Mouse (Mus musculus): ENCODE measurements around the gene Ccr1l1. TPM values are rescaled to one million over a fixed set of nuclear protein-coding genes. Genes with fewer than 3 reads are reported as not detected.
"Not testable (repeated sequence)": the region's sequence is repeated elsewhere in the genome, so short reads cannot be mapped to it uniquely, and the experiment has no call there.

Gene Ccr1l1
- polyA plus RNA-seq, 1 experiment from 2014 or later, result not detected

DNA sequence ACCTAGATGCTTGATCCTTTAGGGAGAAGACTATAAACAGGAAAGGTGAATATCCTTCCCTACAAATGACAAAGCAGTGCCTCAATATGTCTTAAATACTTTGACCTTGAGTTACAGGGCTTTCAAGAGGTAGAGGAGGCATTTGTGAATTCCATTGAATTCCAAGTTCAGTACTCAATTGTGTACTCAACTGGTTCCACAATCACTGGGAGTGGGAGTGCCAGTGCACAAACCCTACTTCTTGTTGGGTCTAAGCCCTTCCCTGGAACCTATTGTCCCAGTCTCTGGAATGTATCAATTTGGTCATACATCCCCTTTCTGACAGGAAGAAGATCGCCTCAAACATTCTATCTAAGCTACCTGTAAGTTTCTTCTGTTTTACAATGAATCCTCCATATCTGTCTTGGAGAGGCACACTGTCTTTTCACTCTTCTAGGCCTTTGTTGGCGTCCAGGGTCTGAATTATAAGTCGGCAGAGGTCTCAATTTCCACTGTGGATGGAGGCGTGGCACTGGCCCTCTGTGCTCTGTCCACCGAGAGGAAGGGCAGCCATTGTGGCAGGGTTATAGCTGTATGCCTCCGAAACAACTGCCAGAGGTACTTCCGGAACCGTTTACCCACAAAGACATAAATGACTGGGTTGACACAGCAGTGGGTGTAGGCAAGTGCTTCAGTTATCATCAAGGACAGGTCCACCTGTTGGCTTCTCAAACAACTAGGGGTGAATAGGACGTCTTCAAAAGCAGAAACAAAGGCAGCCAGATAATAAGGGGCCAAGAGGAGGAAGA is 1.1 kb downstream of the Ccr1l1 start:
- H3K36me3 ChIP-seq (replicated peaks; ENCODE audit: control insufficient read depth, insufficient read depth, low read depth, low read length), result no peaks in the 10 kb centered on the region
- WGBS, result 80% methylated on average over 9 of the region's 9 CpGs
- H3K27ac ChIP-seq (replicated peaks; ENCODE audit: low read depth, low read length), result no peak overlapping the region
- DNase-seq (ENCODE audit: low spot score), result no peak
- ATAC-seq (replicated peaks; ENCODE audit: insufficient number of reproducible peaks, low FRiP score, low TSS enrichment, low read depth), result no peak
- H3K4me3 ChIP-seq (ENCODE audit: low read depth, low read length), result no peak overlapping the region
- no peaks in the 10 kb centered on the region for H3K4me1 ChIP-seq (ENCODE audit: control insufficient read depth, insufficient read depth, low read length)
- H3K27me3 ChIP-seq (ENCODE audit: control insufficient read depth, insufficient read depth, low read length), result no peaks in the 10 kb centered on the region
- H3K4me2 ChIP-seq (ENCODE audit: low read depth, low read length), result no peak overlapping the region
- H3K9ac ChIP-seq (replicated peaks; ENCODE audit: low read length), result no peak overlapping the region
- no peaks in the 10 kb centered on the region for H3K9me3 ChIP-seq (replicated peaks; ENCODE audit: control insufficient read depth, low read length)

DNA sequence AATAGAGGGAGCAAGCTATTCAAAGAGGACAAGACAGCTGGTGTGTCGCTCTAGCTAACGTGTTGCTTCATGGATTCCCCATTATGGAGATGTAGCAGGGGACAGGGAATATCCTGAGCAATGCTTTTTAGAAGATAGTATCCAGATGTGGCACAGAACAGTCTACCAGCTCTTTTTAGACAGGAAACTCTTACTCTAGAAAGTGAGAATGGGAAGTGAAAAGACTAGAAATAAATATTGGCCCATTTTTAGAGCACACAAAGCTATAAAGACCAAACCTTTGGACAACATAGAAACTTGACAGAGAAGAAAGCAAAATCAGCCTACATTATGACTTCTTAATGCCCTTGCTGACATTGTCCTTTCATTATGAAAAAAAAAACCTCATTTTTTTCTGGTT is 2.6 kb downstream of the Ccr1l1 start:
- ATAC-seq (replicated peaks; ENCODE audit: insufficient number of reproducible peaks, low FRiP score, low TSS enrichment, low read depth), result no peak
- H3K27ac ChIP-seq (replicated peaks; ENCODE audit: low read depth, low read length), result no peak overlapping the region
- no peak overlapping the region for H3K4me2 ChIP-seq (ENCODE audit: low read depth, low read length)
- H3K4me3 ChIP-seq (ENCODE audit: low read depth, low read length), result no peak overlapping the region
- H3K36me3 ChIP-seq (replicated peaks; ENCODE audit: control insufficient read depth, insufficient read depth, low read depth, low read length), result no peaks in the 10 kb centered on the region
- WGBS, result 68% methylated on average over 2 of the region's 2 CpGs
- no peak for DNase-seq (ENCODE audit: low spot score)
- H3K9me3 ChIP-seq (replicated peaks; ENCODE audit: control insufficient read depth, low read length), result no peaks in the 10 kb centered on the region
- no peak overlapping the region for H3K9ac ChIP-seq (replicated peaks; ENCODE audit: low read length)
- H3K27me3 ChIP-seq (ENCODE audit: control insufficient read depth, insufficient read depth, low read length), result no peaks in the 10 kb centered on the region
- H3K4me1 ChIP-seq (ENCODE audit: control insufficient read depth, insufficient read depth, low read length), result no peaks in the 10 kb centered on the region

DNA sequence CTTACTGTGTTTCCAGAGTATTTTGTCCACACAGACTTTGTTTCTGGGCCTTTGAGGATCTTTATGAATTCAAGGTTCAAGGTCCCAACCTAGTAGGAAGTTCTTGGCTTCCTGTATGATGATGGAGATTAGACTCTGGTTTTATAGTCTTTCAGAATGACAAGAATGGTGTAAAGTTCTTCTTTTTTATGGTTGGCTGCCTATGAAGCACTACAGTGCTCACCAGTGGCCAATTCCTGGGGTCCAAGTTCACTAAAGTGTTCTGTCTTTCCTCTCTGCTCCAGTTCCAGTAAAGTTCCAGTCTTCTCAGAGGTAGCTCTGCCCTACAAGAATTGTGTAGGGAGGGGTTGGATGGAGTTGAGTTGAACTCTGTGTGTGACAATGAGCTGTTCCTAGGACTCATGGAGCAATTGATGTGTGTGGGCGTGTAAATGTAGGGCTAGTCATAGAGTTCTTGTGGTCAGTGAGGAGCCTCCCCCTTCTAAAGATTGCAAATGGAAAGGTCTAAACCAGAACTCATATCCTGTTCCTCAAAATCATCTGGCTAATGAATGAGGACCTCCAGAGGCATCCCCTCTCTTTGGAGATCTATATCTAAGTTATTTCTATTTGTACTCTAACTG is 9.8 kb downstream of the Ccr1l1 start, which contains the start of gene Ccr1:
Gene Ccr1, minus strand, starts transcription at position 403 of the 623 bp plus-strand sequence.
- no peak within 1 kb of the TSS for H3K4me2 ChIP-seq (ENCODE audit: low read depth, low read length)
- H3K27me3 ChIP-seq (ENCODE audit: control insufficient read depth, insufficient read depth, low read length), result no peaks in the 10 kb centered on the region
- H3K9ac ChIP-seq (replicated peaks; ENCODE audit: low read length), result no peak within 1 kb of the TSS
- 82% methylated on average over 1 of the region's 1 CpGs for WGBS
- DNase-seq (ENCODE audit: low spot score) (no peak), ATAC-seq (replicated peaks; ENCODE audit: insufficient number of reproducible peaks, low FRiP score, low TSS enrichment, low read depth) (no peak)
- H3K36me3 ChIP-seq (replicated peaks; ENCODE audit: control insufficient read depth, insufficient read depth, low read depth, low read length), result no peaks in the 10 kb centered on the region
- H3K4me1 ChIP-seq (ENCODE audit: control insufficient read depth, insufficient read depth, low read length), result no peaks in the 10 kb centered on the region
- no peaks in the 10 kb centered on the region for H3K9me3 ChIP-seq (replicated peaks; ENCODE audit: control insufficient read depth, low read length)
- no peak within 1 kb of the TSS for H3K4me3 ChIP-seq (ENCODE audit: low read depth, low read length)
- no peak within 1 kb of the TSS for H3K27ac ChIP-seq (replicated peaks; ENCODE audit: low read depth, low read length)

GRCm38 (mm10) chr9:123966858-123967495 is 11.2 kb downstream of the Ccr1l1 start:
- not testable (repeated sequence) for H3K9me3 ChIP-seq (replicated peaks; ENCODE audit: control insufficient read depth, low read length); DNase-seq (ENCODE audit: low spot score); H3K27ac ChIP-seq (replicated peaks; ENCODE audit: low read depth, low read length); H3K27me3 ChIP-seq (ENCODE audit: control insufficient read depth, insufficient read depth, low read length); H3K36me3 ChIP-seq (replicated peaks; ENCODE audit: control insufficient read depth, insufficient read depth, low read depth, low read length); H3K4me3 ChIP-seq (ENCODE audit: low read depth, low read length); H3K4me1 ChIP-seq (ENCODE audit: control insufficient read depth, insufficient read depth, low read length); ATAC-seq (replicated peaks; ENCODE audit: insufficient number of reproducible peaks, low FRiP score, low TSS enrichment, low read depth); H3K4me2 ChIP-seq (ENCODE audit: low read depth, low read length); H3K9ac ChIP-seq (replicated peaks; ENCODE audit: low read length)
- 81% methylated on average over 1 of the region's 4 CpGs for WGBS

GRCm38 (mm10) chr9:123964776-123965175 is 13.4 kb downstream of the Ccr1l1 start:
- ATAC-seq (replicated peaks; ENCODE audit: insufficient number of reproducible peaks, low FRiP score, low TSS enrichment, low read depth), result no peak
- Histone ChIP-seq H3K4me1 (ENCODE audit: control insufficient read depth, insufficient read depth, low read length) (no peaks in the 10 kb centered on the region), H3K9me3 (replicated peaks; ENCODE audit: control insufficient read depth, low read length) (no peaks in the 10 kb centered on the region), H3K4me2 (ENCODE audit: low read depth, low read length) (no peak overlapping the region), H3K27me3 (ENCODE audit: control insufficient read depth, insufficient read depth, low read length) (no peaks in the 10 kb centered on the region), H3K27ac (replicated peaks; ENCODE audit: low read depth, low read length) (no peak overlapping the region), H3K36me3 (replicated peaks; ENCODE audit: control insufficient read depth, insufficient read depth, low read depth, low read length) (no peaks in the 10 kb centered on the region), H3K4me3 (ENCODE audit: low read depth, low read length) (no peak overlapping the region), H3K9ac (replicated peaks; ENCODE audit: low read length) (no peak overlapping the region)
- 76% methylated on average over 3 of the region's 3 CpGs for WGBS
- DNase-seq (ENCODE audit: low spot score), result no peak

- H3K4me3 ChIP-seq (ENCODE audit: low read depth, low read length), result no peak overlapping the region
- 77% methylated on average over 1 of the region's 1 CpGs for WGBS
- no peaks in the 10 kb centered on the region for H3K36me3 ChIP-seq (replicated peaks; ENCODE audit: control insufficient read depth, insufficient read depth, low read depth, low read length)
- no peaks in the 10 kb centered on the region for H3K4me1 ChIP-seq (ENCODE audit: control insufficient read depth, insufficient read depth, low read length)
- no peak for ATAC-seq (replicated peaks; ENCODE audit: insufficient number of reproducible peaks, low FRiP score, low TSS enrichment, low read depth)
- no peak overlapping the region for H3K9ac ChIP-seq (replicated peaks; ENCODE audit: low read length)
- H3K9me3 ChIP-seq (replicated peaks; ENCODE audit: control insufficient read depth, low read length), result no peaks in the 10 kb centered on the region
- no peaks in the 10 kb centered on the region for H3K27me3 ChIP-seq (ENCODE audit: control insufficient read depth, insufficient read depth, low read length)
- DNase-seq (ENCODE audit: low spot score), result no peak
- no peak overlapping the region for H3K27ac ChIP-seq (replicated peaks; ENCODE audit: low read depth, low read length)
- H3K4me2 ChIP-seq (ENCODE audit: low read depth, low read length), result no peak overlapping the region
Observed at GRCm38 (mm10) chr9:123960161-123960560, 18.0 kb downstream of the Ccr1l1 start.

DNA sequence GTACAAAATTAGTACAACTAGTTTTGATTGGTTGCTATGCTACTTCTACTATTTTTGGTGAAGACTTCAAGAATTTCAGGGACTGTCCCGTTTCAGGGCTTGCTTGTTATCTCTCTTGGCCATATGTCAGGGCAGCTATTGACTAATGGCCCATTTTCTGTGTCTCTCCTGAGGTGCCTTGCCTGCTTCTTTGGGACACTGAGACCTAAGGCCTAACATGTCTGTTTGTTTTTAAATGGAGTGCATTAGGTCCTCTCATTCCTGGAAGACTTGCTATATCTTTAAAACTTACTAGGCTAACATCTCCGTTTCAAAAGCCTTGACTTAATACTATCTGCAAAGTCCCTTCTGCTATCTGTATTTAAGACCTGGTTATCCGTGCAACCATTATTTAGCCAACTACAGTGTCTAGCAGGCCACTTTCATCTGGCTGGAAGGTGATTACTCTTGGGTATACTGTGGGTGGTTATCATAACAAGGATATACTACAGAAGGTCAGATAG is 20.2 kb downstream of the Ccr1l1 start:
- Histone ChIP-seq H3K4me3 (ENCODE audit: low read depth, low read length) (no peak overlapping the region), H3K9ac (replicated peaks; ENCODE audit: low read length) (no peak overlapping the region), H3K4me2 (ENCODE audit: low read depth, low read length) (no peak overlapping the region), H3K9me3 (replicated peaks; ENCODE audit: control insufficient read depth, low read length) (no peaks in the 10 kb centered on the region), H3K4me1 (ENCODE audit: control insufficient read depth, insufficient read depth, low read length) (no peaks in the 10 kb centered on the region), H3K36me3 (replicated peaks; ENCODE audit: control insufficient read depth, insufficient read depth, low read depth, low read length) (no peaks in the 10 kb centered on the region), H3K27me3 (ENCODE audit: control insufficient read depth, insufficient read depth, low read length) (no peaks in the 10 kb centered on the region), H3K27ac (replicated peaks; ENCODE audit: low read depth, low read length) (no peak overlapping the region)
- no peak for ATAC-seq (replicated peaks; ENCODE audit: insufficient number of reproducible peaks, low FRiP score, low TSS enrichment, low read depth)
- WGBS, result 76% methylated on average over 3 of the region's 3 CpGs
- DNase-seq (ENCODE audit: low spot score), result no peak

DNA sequence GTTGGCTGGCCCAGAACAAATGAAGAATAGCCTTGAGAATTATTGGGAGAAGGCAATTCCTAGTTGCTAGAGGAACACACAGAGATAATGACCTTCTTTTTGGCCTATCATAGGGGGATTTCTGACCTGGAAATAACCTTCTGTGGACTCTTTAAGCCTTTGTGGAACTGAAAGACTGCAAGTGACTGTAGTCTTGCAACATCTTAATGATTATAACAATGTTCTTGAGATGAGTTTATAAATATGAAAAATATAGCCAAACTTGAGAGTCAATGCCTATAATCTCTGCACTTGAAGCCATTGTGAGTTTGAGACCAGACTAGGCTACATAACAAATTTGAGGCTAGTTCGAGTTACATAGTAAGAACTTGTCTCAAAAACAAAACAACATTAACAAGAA is 21.3 kb downstream of the Ccr1l1 start:
- Histone ChIP-seq H3K36me3 (replicated peaks; ENCODE audit: control insufficient read depth, insufficient read depth, low read depth, low read length) (no peaks in the 10 kb centered on the region), H3K27ac (replicated peaks; ENCODE audit: low read depth, low read length) (no peak overlapping the region), H3K4me2 (ENCODE audit: low read depth, low read length) (no peak overlapping the region), H3K4me1 (ENCODE audit: control insufficient read depth, insufficient read depth, low read length) (no peaks in the 10 kb centered on the region), H3K9ac (replicated peaks; ENCODE audit: low read length) (no peak overlapping the region), H3K27me3 (ENCODE audit: control insufficient read depth, insufficient read depth, low read length) (no peaks in the 10 kb centered on the region), H3K4me3 (ENCODE audit: low read depth, low read length) (no peak overlapping the region), H3K9me3 (replicated peaks; ENCODE audit: control insufficient read depth, low read length) (no peaks in the 10 kb centered on the region)
- WGBS, result 73% methylated on average over 1 of the region's 1 CpGs
- DNase-seq (ENCODE audit: low spot score), result no peak
- no peak for ATAC-seq (replicated peaks; ENCODE audit: insufficient number of reproducible peaks, low FRiP score, low TSS enrichment, low read depth)

All from embryonic facial prominence, embryonic 11.5 days (tissue).